Mouse (Mus musculus) forelimb bud, embryonic 11.5 days (tissue): ENCODE measurements around the gene Glrx2.

ENCODE experiments used
- DNase-seq: peaks from one replicate; pipeline ENCODE4 v3.0.0-alpha.2; 2012; ENCODE audit warnings: low read depth, low spot score

The Glrx2 gene

GRCm38 (mm10) chr1:143742186-143742585 is 26.0 kb downstream of the Glrx2 start:
- no peak for DNase-seq

GRCm38 (mm10) chr1:143745871-143746270 is 29.7 kb downstream of the Glrx2 start:
- DNase-seq, result no peak

DNA sequence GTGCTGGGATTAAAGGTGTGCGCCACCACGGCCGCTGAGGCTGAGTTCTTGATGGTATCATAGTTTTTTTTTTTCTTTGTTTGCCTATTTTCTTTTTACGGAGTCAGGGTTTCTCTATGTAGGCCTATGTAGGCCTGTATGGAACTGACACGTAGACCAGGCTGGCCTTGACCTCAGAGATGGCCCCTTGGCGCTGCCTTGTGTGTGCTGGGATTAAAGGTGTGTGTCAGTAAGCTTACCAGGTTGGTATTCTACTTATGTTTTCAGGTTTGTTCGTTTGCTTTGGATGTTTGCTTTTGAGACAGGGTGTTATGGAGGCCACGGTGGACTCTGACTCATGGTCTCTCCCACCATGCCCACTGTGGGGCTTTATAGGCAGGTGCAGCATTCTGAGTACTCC is 46.0 kb downstream of the Glrx2 start:
- DNase-seq, result no peak

GRCm38 (mm10) chr1:143764443-143764842 is 48.3 kb downstream of the Glrx2 start:
- no peak for DNase-seq

- no peak for DNase-seq
Measured at GRCm38 (mm10) chr1:143765801-143766200, 49.7 kb downstream of the Glrx2 start.

GRCm38 (mm10) chr1:143766238-143766637 is 50.1 kb downstream of the Glrx2 start:
- no peak for DNase-seq

- no peak for DNase-seq
Measured at GRCm38 (mm10) chr1:143770444-143771109, 54.4 kb downstream of the Glrx2 start.

DNA sequence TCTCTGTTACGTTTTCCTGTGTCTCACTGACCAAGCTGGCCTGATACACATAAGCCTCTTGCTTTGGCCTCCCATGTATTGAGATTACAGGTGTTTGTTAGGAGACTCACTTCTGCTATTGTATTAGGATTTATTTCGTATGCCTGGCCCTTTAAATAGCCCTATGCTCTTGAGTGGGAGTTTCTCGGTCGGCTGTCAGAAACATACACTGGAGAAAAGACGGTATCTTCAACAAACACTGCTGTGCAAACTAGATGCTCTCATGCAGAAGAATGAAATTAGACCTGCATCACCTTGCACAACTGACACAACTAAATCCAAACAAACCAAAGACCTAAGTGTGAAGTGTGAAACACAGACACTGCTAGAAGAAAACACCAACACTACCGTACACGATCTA is 56.9 kb downstream of the Glrx2 start:
- no peak for DNase-seq

DNA sequence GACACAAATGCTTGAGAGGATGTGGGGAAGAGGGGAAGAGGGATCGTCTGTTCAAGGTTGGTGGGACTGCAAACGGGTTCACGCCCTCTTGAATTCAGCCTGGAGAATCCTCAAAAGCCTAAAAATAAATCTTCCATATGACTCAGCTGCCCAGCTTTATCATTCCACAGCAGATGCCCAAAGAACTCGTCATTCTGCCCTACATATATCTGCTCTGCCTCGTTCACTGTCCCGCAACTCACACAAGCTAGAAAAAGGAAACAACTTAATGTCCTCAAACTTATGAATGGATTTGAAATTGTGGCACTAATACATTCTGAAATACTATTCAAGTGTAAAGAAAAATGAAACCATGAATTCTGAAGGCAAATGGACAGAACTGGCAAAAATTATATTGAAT is 57.8 kb downstream of the Glrx2 start:
- no peak for DNase-seq

- peak; percentile 94 for DNase-seq
Measured at GRCm38 (mm10) chr1:143776446-143777411, 60.6 kb downstream of the Glrx2 start, which contains the start of the genes Trove2 and Uchl5. Gene Trove2 (minus strand): TSS chr1:143777068. Gene Uchl5 (plus strand): TSS chr1:143777272.

DNA sequence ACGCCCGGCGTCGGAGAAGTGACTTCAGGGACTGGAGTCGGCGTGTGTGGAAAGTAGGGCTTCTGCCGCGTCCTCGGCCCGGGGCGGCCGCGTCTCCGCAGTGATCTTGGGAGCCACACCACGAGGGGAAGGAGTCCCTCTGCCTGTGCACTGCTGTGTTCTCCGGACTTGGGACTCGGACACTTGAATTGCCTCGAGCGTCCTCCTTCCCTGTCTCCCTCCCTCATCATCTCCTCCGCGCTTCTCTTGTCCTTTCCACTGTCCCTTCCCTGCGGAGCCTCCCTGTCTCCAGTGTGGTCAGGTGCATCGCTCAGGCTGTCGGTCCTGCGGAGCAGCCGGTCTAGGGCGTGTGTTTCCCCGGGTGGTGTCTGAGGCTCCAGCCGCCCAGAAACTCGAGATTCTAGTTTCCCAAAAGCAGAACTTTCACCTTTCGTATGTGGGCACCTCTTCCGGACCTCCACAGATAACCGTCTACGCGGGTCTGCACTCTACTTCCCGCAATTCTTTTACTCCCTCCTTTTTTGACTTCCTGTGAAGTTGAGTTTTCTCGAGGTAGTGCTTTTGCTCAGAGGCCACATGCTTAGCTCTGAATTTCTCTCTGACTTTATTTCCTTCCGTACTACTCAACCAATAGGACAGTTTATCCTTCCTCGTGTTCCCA is 61.5 kb downstream of the Glrx2 start:
- DNase-seq, result no peak

DNA sequence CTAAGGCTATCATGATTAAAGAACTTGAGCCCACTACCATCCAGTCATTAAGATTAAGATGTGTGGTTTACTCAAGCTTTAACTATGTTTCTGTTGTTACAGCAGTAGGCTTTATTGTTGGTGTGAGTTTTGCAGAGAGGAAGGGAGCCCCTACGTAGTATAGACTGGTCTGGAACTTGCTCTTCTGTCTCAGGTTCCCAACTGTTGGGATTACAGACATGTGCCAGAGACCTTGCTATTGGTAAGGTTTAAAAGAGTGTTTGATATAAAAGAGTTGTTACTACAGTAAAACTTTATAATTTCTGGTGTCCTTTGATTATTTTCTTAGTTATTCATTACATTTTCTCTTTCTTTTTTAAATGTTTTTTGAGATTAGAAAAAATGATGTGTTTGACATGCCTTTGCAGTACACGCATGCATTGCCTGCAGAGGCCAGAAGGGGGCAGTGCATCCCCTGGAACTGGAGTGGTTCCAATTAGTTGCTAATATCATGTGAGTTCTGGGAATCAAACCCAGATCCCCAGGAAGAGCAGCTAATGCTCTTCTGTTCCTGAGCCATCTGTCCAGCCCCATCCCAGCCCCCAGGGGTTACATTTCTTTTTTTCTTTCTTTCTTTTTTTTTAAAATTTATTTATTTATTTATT is 72.6 kb downstream of the Glrx2 start:
- peak; percentile 24 for DNase-seq
